Mouse (Mus musculus): Measurements from ENCODE around the gene Dusp9.

Dusp9 gene

DNA sequence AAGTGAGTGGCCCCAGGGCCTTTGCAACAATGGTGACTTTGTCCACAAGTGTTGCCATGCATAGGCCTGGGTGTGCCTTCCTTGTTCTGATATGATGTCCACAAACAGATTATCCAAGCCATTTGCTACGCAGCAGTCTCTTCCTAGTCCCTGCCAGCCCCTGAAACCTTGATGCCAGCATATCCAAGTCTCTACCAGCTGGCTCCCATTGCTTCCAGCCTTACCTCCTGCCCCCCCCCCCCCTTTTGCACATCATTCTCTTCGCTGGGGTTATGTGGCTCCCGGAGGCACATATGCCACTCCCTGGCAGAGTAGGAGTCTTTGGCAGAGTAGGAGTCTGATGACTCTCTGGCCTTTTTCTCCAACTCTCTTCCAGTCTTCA, 21.1 kb downstream of the Dusp9 start:
- no peak for DNase-seq (ENCODE audit: low read depth in 1 of 2, low spot score in 2 of 2)

DNA sequence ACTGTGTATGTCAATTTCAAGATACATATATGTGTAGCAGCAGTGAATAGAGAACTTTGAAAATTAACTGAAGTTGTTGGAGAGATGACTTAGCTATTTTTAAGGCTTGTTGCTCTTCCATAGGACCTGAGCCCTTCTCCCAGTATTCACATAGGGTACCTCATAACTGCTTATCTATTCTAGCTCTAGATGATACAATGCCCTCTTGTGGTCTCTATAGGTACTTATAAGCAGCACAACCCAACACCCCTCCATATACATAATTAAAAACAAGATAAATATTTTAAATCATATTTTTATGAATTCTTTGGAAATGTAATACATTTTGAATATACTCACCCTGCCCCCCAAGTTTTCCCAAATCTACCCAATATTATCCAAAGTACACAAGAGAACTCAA, 23.9 kb downstream of the Dusp9 start:
- no peak for DNase-seq (ENCODE audit: low read depth in 1 of 2, low spot score in 2 of 2)

DNA sequence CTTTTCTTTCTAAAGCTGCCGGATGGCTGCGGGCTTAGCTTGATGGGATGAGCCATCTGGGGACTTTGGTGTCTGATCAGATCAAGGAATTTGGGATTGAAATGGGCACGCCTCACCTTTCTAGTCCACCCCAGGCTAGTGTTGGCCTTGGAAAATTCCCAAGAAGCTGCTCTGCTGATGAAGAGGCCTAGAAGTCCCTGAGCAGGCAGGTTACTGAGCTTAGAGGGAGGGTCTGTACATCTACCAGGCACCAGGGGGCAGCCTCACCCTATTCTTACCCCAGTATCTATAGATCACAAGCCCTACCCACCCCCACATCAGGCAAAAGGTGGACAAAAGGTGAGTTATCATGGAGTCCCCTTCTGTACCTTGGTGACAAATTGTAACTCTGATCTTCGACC, 32.8 kb downstream of the Dusp9 start:
- DNase-seq (ENCODE audit: low read depth in 1 of 2, low spot score in 2 of 2): no peak

DNA sequence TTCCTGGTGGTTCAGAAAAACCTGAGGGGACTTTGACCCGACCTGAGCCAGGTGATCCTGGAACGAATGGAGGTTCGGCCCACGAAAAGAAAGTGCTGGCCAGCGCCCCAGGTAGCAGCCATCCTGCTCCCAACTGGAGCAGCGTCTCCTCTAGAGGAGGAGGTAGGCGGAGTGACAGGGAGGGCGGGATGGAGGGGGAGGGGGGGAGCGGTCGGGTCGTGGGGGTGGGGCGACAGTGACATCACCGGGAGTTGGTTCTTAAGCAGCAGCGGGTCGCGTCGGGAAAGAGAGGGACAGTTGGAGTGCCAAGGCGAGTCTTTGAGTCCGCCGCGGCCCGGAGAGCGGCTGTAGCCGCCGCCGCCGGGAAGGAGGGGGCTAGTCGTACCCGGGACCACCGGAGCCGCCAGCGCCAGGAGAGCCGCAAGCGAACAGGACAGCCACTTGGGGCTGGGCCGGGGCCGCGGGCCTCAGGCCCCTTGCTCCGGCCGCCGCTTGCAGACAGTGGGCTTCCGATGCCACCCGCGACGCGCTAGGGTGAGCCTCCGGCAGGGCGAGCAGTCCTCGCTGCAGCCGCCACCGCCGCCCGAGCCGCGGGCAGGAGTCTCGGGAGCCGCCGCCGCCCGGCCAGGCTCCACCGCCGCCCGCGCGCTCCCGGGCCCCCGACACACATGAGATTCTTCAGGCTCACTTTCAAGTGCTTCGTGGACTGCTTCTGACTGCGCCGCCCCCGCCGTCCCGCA, 33.8 kb downstream of the Dusp9 start, which contains the start of gene Slc6a8:
Slc6a8 (plus strand) TSS at position 272 of the 740 bp plus-strand sequence.
- no peak for DNase-seq (ENCODE audit: low read depth in 1 of 2, low spot score in 2 of 2)

DNA sequence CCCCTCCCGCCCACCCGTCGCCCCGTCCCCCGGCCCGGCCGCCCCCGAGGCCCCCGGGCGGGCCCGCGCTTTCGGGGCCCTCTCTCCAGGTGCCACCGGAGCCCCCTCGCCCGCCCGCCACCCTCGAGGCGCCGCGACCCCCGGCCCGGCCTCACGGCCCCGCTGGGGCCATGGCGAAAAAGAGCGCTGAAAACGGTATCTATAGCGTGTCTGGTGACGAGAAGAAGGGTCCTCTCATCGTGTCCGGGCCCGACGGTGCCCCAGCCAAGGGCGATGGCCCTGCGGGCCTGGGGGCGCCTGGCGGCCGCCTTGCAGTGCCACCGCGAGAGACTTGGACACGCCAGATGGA, 34.4 kb downstream of the Dusp9 start:
- DNase-seq (ENCODE audit: low read depth in 1 of 2, low spot score in 2 of 2): no peak

DNA sequence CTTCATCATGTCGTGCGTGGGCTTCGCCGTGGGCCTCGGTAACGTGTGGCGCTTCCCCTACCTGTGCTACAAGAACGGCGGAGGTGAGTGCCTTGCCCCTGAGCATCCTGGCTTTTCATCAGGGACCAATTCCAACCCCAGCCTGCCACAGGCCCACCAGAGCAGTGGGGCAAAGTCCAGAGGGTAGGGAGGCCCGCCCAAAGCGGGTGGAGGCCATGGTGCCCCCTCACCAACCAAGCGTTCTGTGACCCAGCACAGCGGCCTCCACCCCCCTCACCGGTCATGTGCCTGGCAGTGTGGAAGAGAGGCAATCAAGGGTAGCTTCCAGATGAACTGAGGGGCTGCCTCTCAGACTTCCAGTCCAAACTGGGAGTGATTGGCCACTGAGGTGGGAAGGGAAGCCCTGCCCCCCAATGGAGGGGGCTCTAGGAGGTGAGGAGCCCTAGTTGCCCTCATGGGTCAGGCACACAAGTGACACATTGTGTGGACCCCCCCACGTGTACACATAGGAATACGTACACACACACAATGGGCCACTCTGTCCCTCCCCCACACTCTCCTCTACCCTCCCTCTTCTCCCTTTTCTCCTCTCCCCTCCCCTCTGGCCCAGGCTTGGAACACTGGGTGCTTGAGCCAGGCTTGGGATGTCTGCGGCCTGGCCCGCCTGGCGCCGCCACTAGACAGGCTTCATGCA, 34.9 kb downstream of the Dusp9 start:
- DNase-seq (ENCODE audit: low read depth in 1 of 2, low spot score in 2 of 2): no peak

DNA sequence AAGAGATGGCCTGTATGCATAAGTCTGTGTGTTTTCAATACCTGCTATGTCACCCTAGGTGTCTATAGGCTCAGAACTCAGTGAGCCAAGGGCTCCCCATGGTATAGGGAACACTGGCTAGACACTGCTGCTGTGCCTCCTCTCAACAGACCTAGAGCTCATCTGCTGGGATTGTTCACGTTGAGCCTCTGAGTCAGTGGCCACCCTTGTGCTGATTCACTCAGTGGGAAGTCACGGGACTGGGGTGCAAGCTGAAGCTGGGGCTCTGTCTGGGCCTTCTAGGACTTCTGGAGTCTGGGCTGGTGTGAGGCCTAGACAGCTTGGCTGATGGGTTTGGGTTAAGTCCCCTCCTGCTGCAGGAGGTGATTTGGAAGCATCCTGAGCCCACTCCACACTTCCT, 36.0 kb downstream of the Dusp9 start:
- no peak for DNase-seq (ENCODE audit: low read depth in 1 of 2, low spot score in 2 of 2)

DNA sequence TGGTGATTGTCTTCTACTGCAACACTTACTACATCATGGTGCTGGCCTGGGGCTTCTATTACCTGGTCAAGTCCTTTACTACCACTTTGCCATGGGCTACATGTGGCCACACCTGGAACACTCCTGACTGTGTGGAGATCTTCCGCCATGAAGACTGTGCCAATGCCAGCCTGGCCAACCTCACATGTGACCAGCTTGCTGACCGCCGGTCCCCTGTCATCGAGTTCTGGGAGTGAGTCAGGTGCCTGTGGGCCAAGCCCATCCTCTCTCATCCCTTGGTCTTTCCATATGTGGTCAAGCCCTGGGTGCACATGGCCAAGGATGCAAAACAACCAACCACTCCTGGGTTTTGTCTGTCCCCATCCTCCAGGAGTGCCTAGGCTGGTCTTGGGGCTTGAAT, 37.4 kb downstream of the Dusp9 start:
- no peak for DNase-seq (ENCODE audit: low read depth in 1 of 2, low spot score in 2 of 2)

DNA sequence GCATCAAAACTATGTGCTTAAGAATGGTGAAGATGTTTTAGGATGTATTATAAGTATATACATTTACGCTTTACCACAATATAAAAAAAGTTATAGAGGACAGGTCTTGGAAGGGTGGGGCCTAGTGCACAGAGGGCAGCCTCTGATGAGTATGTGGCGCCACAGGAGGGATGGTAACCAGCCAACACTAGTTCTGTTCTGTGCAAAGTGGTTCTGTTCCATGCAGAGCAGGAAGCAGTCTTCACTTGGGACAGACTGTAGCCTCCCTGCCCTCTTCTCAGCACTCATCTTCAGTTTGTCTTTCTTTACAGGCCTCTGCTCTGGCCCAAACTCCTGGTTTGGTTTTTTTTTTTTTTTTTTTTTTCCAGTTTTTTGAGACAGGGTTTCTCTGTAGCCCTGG, 44.9 kb downstream of the Dusp9 start:
- DNase-seq (ENCODE audit: low read depth in 1 of 2, low spot score in 2 of 2): no peak

DNA sequence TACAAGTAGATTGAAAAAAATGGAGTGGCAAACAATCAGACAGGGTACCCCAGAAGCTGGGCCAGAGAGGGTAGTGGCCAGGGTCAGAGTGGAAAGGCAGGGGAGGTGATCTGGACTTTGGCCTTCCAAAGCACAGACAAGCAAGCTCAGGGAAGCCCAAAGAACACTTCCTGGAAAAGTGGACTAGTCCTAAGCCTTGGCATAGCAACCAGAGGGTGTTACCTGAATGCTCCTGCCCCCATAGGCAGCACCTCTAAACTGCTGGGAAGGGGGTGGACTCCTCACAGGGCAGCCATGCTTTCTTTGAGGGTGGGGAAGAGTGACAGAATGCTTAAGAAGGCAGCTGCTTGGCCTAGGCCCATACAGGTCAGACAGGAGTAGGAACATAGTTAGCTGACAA, 45.8 kb downstream of the Dusp9 start:
- no peak for DNase-seq (ENCODE audit: low read depth in 1 of 2, low spot score in 2 of 2)

DNA sequence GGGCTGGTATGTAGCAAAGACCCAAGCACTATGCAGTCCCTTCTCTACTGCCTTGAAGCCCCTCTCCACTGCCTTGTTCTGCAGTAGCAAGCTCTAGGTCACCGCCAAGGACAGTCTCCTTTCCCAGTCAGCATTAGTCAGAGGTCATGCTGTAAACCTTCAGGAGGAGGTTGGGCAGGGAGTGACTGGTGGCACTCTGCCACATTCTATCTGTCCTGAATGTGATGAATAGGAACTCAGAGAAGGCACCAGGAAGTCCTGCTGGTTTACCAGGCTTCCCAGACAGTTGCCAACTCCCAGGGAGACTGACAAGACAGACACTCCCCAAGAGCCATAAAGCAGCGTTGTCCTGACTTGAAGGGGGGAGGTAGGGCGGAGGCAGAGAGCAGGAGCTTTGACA, 46.4 kb downstream of the Dusp9 start:
- no peak for DNase-seq (ENCODE audit: low read depth in 1 of 2, low spot score in 2 of 2)

DNA sequence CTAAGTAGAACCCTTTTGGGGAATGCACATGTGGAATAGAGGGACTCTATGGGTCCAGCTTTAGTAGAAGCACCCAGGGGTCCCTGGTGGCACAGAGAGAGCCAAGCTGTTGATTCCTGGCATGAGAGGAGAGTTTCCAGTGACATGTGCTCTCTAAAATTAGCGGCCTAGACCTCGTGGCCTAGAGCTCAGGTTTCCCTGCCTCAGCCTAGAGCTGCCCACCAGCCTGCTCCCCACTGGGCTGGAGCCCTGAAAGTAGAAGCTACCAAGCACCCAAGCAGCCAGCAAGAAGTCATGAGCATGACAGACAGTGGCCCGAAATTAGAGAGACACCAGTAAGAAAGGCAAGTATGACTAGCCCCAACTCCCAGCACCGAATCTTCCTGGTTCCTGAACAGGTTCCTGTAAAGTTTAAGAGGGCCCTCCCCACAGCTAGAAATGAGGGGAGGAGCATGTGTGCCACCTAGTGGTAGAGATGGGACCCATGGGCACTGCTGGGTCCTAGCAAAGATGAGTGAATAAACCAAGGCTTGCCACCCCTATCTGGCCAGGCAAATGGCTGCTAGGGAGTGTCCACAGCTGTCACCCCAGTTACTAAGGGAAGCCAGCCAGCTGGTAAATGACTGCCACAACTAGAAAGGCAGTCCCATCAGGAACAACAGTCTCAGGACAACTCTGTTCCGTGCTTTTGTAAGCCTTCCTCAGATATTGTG, 51.9 kb downstream of the Dusp9 start:
- DNase-seq (ENCODE audit: low read depth in 1 of 2, low spot score in 2 of 2): peak; percentile 27
